Mouse (Mus musculus) liver, postnatal 0 days (tissue): ENCODE data around the gene Rdh1.
"Not testable (repeated sequence)": the region's sequence is repeated elsewhere in the genome, so short reads cannot be mapped to it uniquely, and the experiment has no call there.

Experiments used
- CTCF ChIP-seq: sonication (generic); IDR thresholded peaks from 2 replicates; pipeline ENCODE4 v1.5.1; 2016; ENCODE audit warnings: antibody characterized with exemption, low read depth
- EP300 ChIP-seq: IDR thresholded peaks from 2 replicates; pipeline ENCODE4 v1.6.1; 2016; ENCODE audit warnings: antibody characterized with exemption, low read depth, mild to moderate bottlenecking

DNA sequence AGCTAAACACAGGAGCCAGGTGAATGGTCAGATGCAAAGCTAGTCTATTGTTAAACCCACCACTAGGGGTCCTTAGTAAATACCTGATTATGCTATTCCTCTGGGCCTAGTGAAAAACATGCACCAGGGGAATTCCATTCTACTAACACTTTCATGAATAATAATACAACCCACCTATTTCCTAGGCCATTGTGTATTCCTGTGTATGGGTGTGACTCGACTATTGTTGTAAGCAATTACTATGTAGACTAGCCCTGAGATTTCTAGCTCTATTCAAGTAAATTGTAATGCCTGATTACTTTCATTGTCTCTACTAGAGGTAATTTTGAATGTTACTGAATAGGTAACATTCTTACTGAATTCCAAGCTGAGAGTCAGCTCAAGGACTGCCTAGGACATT lies 25.9 kb downstream of the Rdh1 start:
- not testable (repeated sequence) for TF ChIP-seq EP300, CTCF
